Mouse (Mus musculus) cerebellum, adult 2 months (tissue): ENCODE results near the gene Vil1. TPM values are rescaled to one million over a fixed set of nuclear protein-coding genes. Genes with fewer than 3 reads are reported as not detected.
"Not testable (repeated sequence)": the region's sequence is repeated elsewhere in the genome, so short reads cannot be mapped to it uniquely, and the experiment has no call there.

Experiments
- DNase-seq, 2 experiments: peaks; one replicate each; pipeline ENCODE4 v3.0.0; 2021
- H3K27ac ChIP-seq: fragments of 200-500 bp; 2 replicates; pipeline ENCODE4 v1.5.1; 2012; ENCODE audit warnings: low read length, control low read depth, inconsistent platforms; ENCODE audit not compliant: insufficient read depth
- H3K27me3 ChIP-seq: fragments of 200-500 bp; 2 replicates; pipeline ENCODE4 v1.6.1; 2012; ENCODE audit warnings: inconsistent platforms, mild to moderate bottlenecking, low read length, moderate library complexity; ENCODE audit not compliant: control insufficient read depth, insufficient read depth
- H3K4me1 ChIP-seq: fragments of 200-500 bp; 2 replicates; pipeline ENCODE4 v1.6.1; 2011; ENCODE audit warnings: low read length; ENCODE audit not compliant: control insufficient read depth, insufficient read depth
- H3K4me3 ChIP-seq: fragments of 200-500 bp; replicated peaks from 2 replicates; pipeline ENCODE3; 2011; ENCODE audit warnings: mild to moderate bottlenecking, low read depth, low read length, control low read depth; ENCODE audit not compliant: insufficient read depth
- CTCF ChIP-seq: fragments of 200-500 bp; IDR thresholded peaks from 2 replicates; pipeline ENCODE4 v1.5.1; 2011; ENCODE audit warnings: low read depth, mild to moderate bottlenecking, control low read depth, low read length, moderate library complexity, borderline replicate concordance; ENCODE audit not compliant: insufficient read depth
- POLR2A ChIP-seq: fragments of 200-500 bp; IDR thresholded peaks from 2 replicates; pipeline ENCODE4 v1.6.1; 2011; ENCODE audit warnings: low read length, control low read depth, borderline replicate concordance; ENCODE audit not compliant: insufficient read depth
- WGBS: fragments of 180-500 bp; shearing (Covaris S2); methylation state at CpG from one replicate; pipeline ENCODE4 v1.1.7; 2018; 5-methylcytosine and 5-hydroxymethylcytosine counted together
- polyA plus RNA-seq: library from polyadenylated mRNA; depleted of rRNA; stranded (reverse); fragments of >200 nt; gene quantifications from 2 replicates; pipeline ENCODE4 v1.2.3, GENCODE M21; 2012

Gene Vil1
- polyA plus RNA-seq, 1 experiment = 0.39 TPM

DNA sequence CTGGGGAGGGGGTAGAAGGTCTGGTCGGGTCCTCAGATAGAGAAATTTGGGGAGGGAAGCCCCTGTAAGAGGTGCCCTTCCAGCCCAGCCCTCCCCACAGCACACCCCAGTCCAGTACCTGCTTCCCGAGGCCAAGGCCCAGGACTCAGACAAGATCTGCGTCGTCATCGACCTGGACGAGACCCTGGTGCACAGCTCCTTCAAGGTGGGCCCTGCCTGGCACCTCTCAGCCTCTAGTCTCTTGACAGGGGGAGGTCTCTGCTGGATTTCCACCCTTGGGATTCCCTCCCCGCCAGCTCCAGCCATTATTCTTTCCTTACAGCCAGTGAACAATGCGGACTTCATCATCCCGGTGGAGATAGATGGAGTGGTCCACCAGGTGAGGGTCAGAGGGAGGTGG, 15.5 kb upstream of the Vil1 start:
- 84% methylated on average over 9 of the region's 9 CpGs for WGBS
- no peak overlapping the region for H3K27ac ChIP-seq
- no peaks in the 10 kb centered on the region for H3K27me3 ChIP-seq
- H3K4me3 ChIP-seq = no peak overlapping the region
- no peak for DNase-seq
- H3K4me1 ChIP-seq = no peaks in the 10 kb centered on the region
- no peak for TF ChIP-seq CTCF
- TF ChIP-seq POLR2A = no peak

- WGBS = 83% methylated on average over 9 of the region's 9 CpGs
- Histone ChIP-seq H3K27ac (no peak overlapping the region), H3K27me3 (no peaks in the 10 kb centered on the region), H3K4me3 (no peak overlapping the region), H3K4me1 (no peaks in the 10 kb centered on the region)
- TF ChIP-seq POLR2A = no peak
- TF ChIP-seq CTCF = no peak
- no peak for DNase-seq
Observed at GRCm38 (mm10) chr1:74394311-74394710, 14.9 kb upstream of the Vil1 start.

GRCm38 (mm10) chr1:74394858-74395257, 14.3 kb upstream of the Vil1 start:
- Histone ChIP-seq H3K27me3 (no peaks in the 10 kb centered on the region), H3K27ac (no peak overlapping the region), H3K4me1 (no peaks in the 10 kb centered on the region), H3K4me3 (no peak overlapping the region)
- WGBS = 86% methylated on average over 15 of the region's 15 CpGs
- no peak for DNase-seq
- TF ChIP-seq POLR2A (no peak), CTCF (no peak)

GRCm38 (mm10) chr1:74395290-74395689, 13.9 kb upstream of the Vil1 start:
- no peaks in the 10 kb centered on the region for H3K4me1 ChIP-seq
- WGBS = 77% methylated on average over 13 of the region's 13 CpGs

DNA sequence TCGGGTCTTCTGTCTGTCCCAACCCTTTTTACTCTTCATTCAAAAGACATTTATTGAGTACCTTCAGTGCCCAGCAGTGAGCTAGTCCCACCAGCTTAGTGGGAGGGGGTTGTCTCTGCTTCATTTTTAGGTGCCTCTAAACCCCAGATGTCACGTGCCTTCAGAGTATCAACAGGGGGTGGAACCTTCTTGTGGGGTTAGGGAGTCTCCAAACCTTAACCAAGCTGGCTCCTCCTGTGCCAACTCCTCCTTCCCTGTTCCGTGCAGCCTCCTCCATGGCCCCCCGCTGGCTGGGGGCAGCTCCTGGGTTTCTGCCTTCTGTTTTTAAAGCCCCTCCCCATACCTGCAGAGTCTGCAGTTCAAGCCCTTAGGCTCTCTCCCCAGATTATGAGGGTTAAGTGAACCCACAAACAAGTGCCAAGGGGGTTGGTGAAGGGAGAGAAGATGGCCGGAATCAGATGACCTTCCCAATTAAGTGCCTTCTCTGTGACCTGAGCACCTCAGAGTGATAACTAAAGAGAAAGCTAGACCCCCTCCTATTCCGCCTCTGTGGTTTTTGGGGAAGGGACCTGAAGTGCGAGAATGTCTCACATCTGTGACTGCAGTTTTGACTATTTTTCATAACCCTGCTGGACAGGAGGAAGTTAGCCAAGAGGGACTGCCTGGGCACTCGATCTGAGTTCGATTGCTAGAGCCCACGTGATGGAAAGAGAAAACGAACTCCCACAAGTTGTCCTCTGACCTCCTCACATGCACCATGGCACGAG, 12.5 kb upstream of the Vil1 start:
- not testable (repeated sequence) for H3K4me1 ChIP-seq, H3K27me3 ChIP-seq, H3K27ac ChIP-seq, DNase-seq
- 13% methylated on average over 12 of the region's 12 CpGs for WGBS
- H3K4me3 ChIP-seq = peak overlapping the region; percentile 94

More at GRCm38 (mm10) chr1:74395290-74395689, 13.9 kb upstream of the Vil1 start:
- Histone ChIP-seq H3K27me3 (no peaks in the 10 kb centered on the region), H3K27ac (no peak overlapping the region), H3K4me3 (no peak overlapping the region)
- TF ChIP-seq CTCF (no peak), POLR2A (no peak)
- peak in 1 of 2 experiments; percentile 18 for DNase-seq

- Histone ChIP-seq H3K4me1 (no peaks in the 10 kb centered on the region), H3K4me3 (peak overlapping the region; percentile 94), H3K27ac (peak overlapping the region; percentile 90), H3K27me3 (no peaks in the 10 kb centered on the region)
- WGBS = under 1% methylated on average over 41 of the region's 41 CpGs
- TF ChIP-seq CTCF (peak; percentile 72), POLR2A (peak; percentile 82; the same call in 1 of the 2 replicates)
- peak; percentile 95 to 96 for DNase-seq
Observed at GRCm38 (mm10) chr1:74397268-74397918, 11.8 kb upstream of the Vil1 start.

- peak; percentile 70 to 77 for DNase-seq
- no peaks in the 10 kb centered on the region for H3K4me1 ChIP-seq
- peak overlapping the region; percentile 94 for H3K4me3 ChIP-seq
- no peak for TF ChIP-seq POLR2A
- TF ChIP-seq CTCF = peak; percentile 52; the same call in 1 of the 2 replicates
- no peaks in the 10 kb centered on the region for H3K27me3 ChIP-seq
- 3% methylated on average over 11 of the region's 11 CpGs for WGBS
- H3K27ac ChIP-seq = peak overlapping the region; percentile 90
Observed at GRCm38 (mm10) chr1:74397919-74398451, 11.2 kb upstream of the Vil1 start.

GRCm38 (mm10) chr1:74400531-74400930, 8.6 kb upstream of the Vil1 start:
- WGBS = 81% methylated on average over 3 of the region's 3 CpGs
- H3K4me1 ChIP-seq = no peaks in the 10 kb centered on the region

More at GRCm38 (mm10) chr1:74400531-74400930, 8.6 kb upstream of the Vil1 start:
- H3K27me3 ChIP-seq = no peaks in the 10 kb centered on the region
- no peak overlapping the region for H3K27ac ChIP-seq
- TF ChIP-seq POLR2A = no peak
- TF ChIP-seq CTCF = no peak
- no peak overlapping the region for H3K4me3 ChIP-seq
- DNase-seq = no peak
